Mouse (Mus musculus) T-helper 17 cell (primary cell): Measurements from ENCODE around the gene Lsm12.

Source experiments
- in situ Hi-C, 2 experiments: fragments of 300-600 bp; cut with MboI, MseI; formaldehyde crosslinking; loops; 1 replicate in 1 of 2; 2 replicates in 1 of 2; pipeline ENCODE4 v1.15.1; 2025; ENCODE audit warnings: high pct_unique_total_duplicates in 2 of 2

The Lsm12 gene

GRCm38 (mm10) chr11:102184646-102185495 lies at the start of gene Lsm12:
Lsm12 (minus strand) TSS chr11:102185296.
- in situ Hi-C loops = no loop called here

- in situ Hi-C loops = no loop called here
Observed at GRCm38 (mm10) chr11:102230006-102230741, 45.1 kb upstream of the Lsm12 start, which contains the start of gene Hdac5. Hdac5 (minus strand) TSS chr11:102230166.

- in situ Hi-C loops = no loop called here
Observed at GRCm38 (mm10) chr11:102229331-102229953, 44.3 kb upstream of the Lsm12 start.

GRCm38 (mm10) chr11:102228646-102229268 lies 43.7 kb upstream of the Lsm12 start:
- in situ Hi-C loops = no loop called here

- in situ Hi-C loops = no loop called here
Observed at GRCm38 (mm10) chr11:102228191-102228545, 43.1 kb upstream of the Lsm12 start.

- in situ Hi-C loops = no loop called here
Observed at GRCm38 (mm10) chr11:102227270-102228190, 42.4 kb upstream of the Lsm12 start.

GRCm38 (mm10) chr11:102226067-102226978 lies 41.2 kb upstream of the Lsm12 start:
- in situ Hi-C loops = no loop called here

GRCm38 (mm10) chr11:102225221-102225620 lies 40.1 kb upstream of the Lsm12 start:
- in situ Hi-C loops = no loop called here

GRCm38 (mm10) chr11:102224686-102225085 lies 39.6 kb upstream of the Lsm12 start:
- in situ Hi-C loops = no loop called here

GRCm38 (mm10) chr11:102223166-102223565 lies 38.1 kb upstream of the Lsm12 start:
- in situ Hi-C loops = no loop called here

GRCm38 (mm10) chr11:102221954-102222351 lies 36.9 kb upstream of the Lsm12 start:
- in situ Hi-C loops = no loop called here

- in situ Hi-C loops = no loop called here
Observed at GRCm38 (mm10) chr11:102221243-102221953, 36.3 kb upstream of the Lsm12 start.

GRCm38 (mm10) chr11:102220451-102220850 lies 35.4 kb upstream of the Lsm12 start:
- in situ Hi-C loops = no loop called here

GRCm38 (mm10) chr11:102219994-102220346 lies 34.9 kb upstream of the Lsm12 start:
- in situ Hi-C loops = no loop called here

GRCm38 (mm10) chr11:102219247-102219993 lies 34.3 kb upstream of the Lsm12 start:
- in situ Hi-C loops = no loop called here

- in situ Hi-C loops = no loop called here
Observed at GRCm38 (mm10) chr11:102218783-102219182, 33.7 kb upstream of the Lsm12 start.

- in situ Hi-C loops = no loop called here
Observed at GRCm38 (mm10) chr11:102217876-102218430, 32.9 kb upstream of the Lsm12 start.

GRCm38 (mm10) chr11:102217396-102217795 lies 32.3 kb upstream of the Lsm12 start:
- in situ Hi-C loops = no loop called here
